Mouse (Mus musculus): ENCODE data around the gene Hspb9. TPM values are rescaled to one million over a fixed set of nuclear protein-coding genes. Genes with fewer than 3 reads are reported as not detected.

Hspb9 gene
- polyA plus RNA-seq (2012; rRNA removed), result 0.21 TPM in 1 of 2 replicates, not detected in the other

GRCm38 (mm10) chr11:100713735-100714533, at the start of gene Hspb9:
Hspb9 (plus strand) TSS chr11:100713850.

GRCm38 (mm10) chr11:100692164-100692616, 21.5 kb upstream of the Hspb9 start, which contains the start of gene Zfp385c:
Zfp385c (minus strand) TSS chr11:100692455.

GRCm38 (mm10) chr11:100703851-100704531, 9.7 kb upstream of the Hspb9 start, which contains the start of gene Dhx58:
Dhx58 (minus strand) TSS chr11:100704271.

GRCm38 (mm10) chr11:100711783-100712615, 1.7 kb upstream of the Hspb9 start, which contains the start of gene Kat2a:
Kat2a (minus strand) TSS chr11:100712465.

GRCm38 (mm10) chr11:100738066-100738604, 24.5 kb downstream of the Hspb9 start, which contains the start of gene Rab5c:
Rab5c (minus strand) TSS chr11:100738215.

GRCm38 (mm10) chr11:100759611-100760233, 46.1 kb downstream of the Hspb9 start, which contains the start of gene Kcnh4:
Kcnh4 (minus strand) TSS chr11:100759942.

GRCm38 (mm10) chr11:100762831-100763230, 49.2 kb downstream of the Hspb9 start, which contains the start of gene Hcrt:
Hcrt (minus strand) TSS chr11:100762931.

Other genes with a start within 250 kb of the Hspb9 start
- gene Klhl11, start 241.1 kb upstream of the Hspb9 start, polyA plus RNA-seq (2012; rRNA removed), result 9.5 and 9.8 TPM in 2 replicates
- gene Acly, start 185.8 kb upstream of the Hspb9 start, polyA plus RNA-seq (2012; rRNA removed), result 174 and 188 TPM in 2 replicates
- 1.1 and 1.6 TPM in 2 replicates for gene Ttc25, start 168.2 kb upstream of the Hspb9 start, polyA plus RNA-seq (2012; rRNA removed)
- gene Cnp, start 138.9 kb upstream of the Hspb9 start, polyA plus RNA-seq (2012; rRNA removed), result 10.0 and 14.6 TPM in 2 replicates
- gene Nkiras2, start 94.6 kb upstream of the Hspb9 start, polyA plus RNA-seq (2012; rRNA removed), result 67.2 and 77.8 TPM in 2 replicates
- gene Dnajc7, start 93.7 kb upstream of the Hspb9 start, polyA plus RNA-seq (2012; rRNA removed), result 267 and 311 TPM in 2 replicates
- 0.35 and 0.65 TPM in 2 replicates for gene Zfp385c, start 21.4 kb upstream of the Hspb9 start, polyA plus RNA-seq (2012; rRNA removed)
- gene Dhx58, start 9.6 kb upstream of the Hspb9 start, polyA plus RNA-seq (2012; rRNA removed), result 3.2 and 3.3 TPM in 2 replicates
- gene Kat2a, start 1.4 kb upstream of the Hspb9 start, polyA plus RNA-seq (2012; rRNA removed), result 49.7 and 54.3 TPM in 2 replicates
- gene Rab5c, start 24.4 kb downstream of the Hspb9 start, polyA plus RNA-seq (2012; rRNA removed), result 91.1 and 137 TPM in 2 replicates
- gene Kcnh4, start 46.1 kb downstream of the Hspb9 start, polyA plus RNA-seq (2012; rRNA removed), result 6.4 and 7.2 TPM in 2 replicates
- 0.28 TPM in 1 of 2 replicates, not detected in the other for gene Hcrt, start 49.1 kb downstream of the Hspb9 start, polyA plus RNA-seq (2012; rRNA removed)
- gene Ghdc, start 57.1 kb downstream of the Hspb9 start, polyA plus RNA-seq (2012; rRNA removed), result 5.8 and 6.6 TPM in 2 replicates
- 12.9 and 15.9 TPM in 2 replicates for gene Stat5b, start 136.9 kb downstream of the Hspb9 start, polyA plus RNA-seq (2012; rRNA removed)
- 2.1 and 3.3 TPM in 2 replicates for gene Stat5a, start 145.5 kb downstream of the Hspb9 start, polyA plus RNA-seq (2012; rRNA removed)
- gene Stat3, start 225.7 kb downstream of the Hspb9 start, polyA plus RNA-seq (2012; rRNA removed), result 20.9 and 23.6 TPM in 2 replicates

Data from central nervous system, embryonic 11.5 days (tissue).